Mouse (Mus musculus) embryonic facial prominence, embryonic 15.5 days (tissue): Measurements from ENCODE around the gene Pom121. TPM values are rescaled to one million over a fixed set of nuclear protein-coding genes. Genes with fewer than 3 reads are reported as not detected.

Experiments
- ATAC-seq: fragments of 200-750 bp; cut with Nextera tagmentation; 2 replicates; pipeline ENCODE4 v1.8.0; 2017; ENCODE audit warnings: low read depth, moderate TSS enrichment; ENCODE audit not compliant: insufficient number of reproducible peaks, low FRiP score, low TSS enrichment
- H3K27ac ChIP-seq: fragments of 300-500 bp; sonication (generic); replicated peaks from 2 replicates; pipeline ENCODE4 v1.5.1; 2015; ENCODE audit warnings: mild to moderate bottlenecking, inconsistent platforms
- H3K27me3 ChIP-seq: fragments of 300-500 bp; sonication (generic); 2 replicates; pipeline ENCODE4 v1.6.1; 2015; ENCODE audit warnings: inconsistent platforms
- H3K36me3 ChIP-seq: fragments of 300-500 bp; sonication (generic); 2 replicates; pipeline ENCODE4 v1.6.1; 2015; ENCODE audit warnings: mild to moderate bottlenecking, inconsistent platforms
- H3K4me1 ChIP-seq: fragments of 300-500 bp; sonication (generic); 2 replicates; pipeline ENCODE4 v1.6.1; 2015; ENCODE audit warnings: inconsistent platforms
- H3K4me2 ChIP-seq: fragments of 300-500 bp; sonication (generic); replicated peaks from 2 replicates; pipeline ENCODE4 v1.6.1; 2015; ENCODE audit warnings: mild to moderate bottlenecking, inconsistent platforms
- H3K4me3 ChIP-seq: fragments of 300-500 bp; sonication (generic); replicated peaks from 2 replicates; pipeline ENCODE4 v1.5.1; 2015; ENCODE audit warnings: mild to moderate bottlenecking, inconsistent platforms
- H3K9ac ChIP-seq: fragments of 300-500 bp; sonication (generic); 2 replicates; pipeline ENCODE4 v1.6.1; 2015; ENCODE audit warnings: inconsistent platforms
- H3K9me3 ChIP-seq: fragments of 300-500 bp; sonication (generic); replicated peaks from 2 replicates; pipeline ENCODE4 v1.6.1; 2016; ENCODE audit warnings: inconsistent platforms
- WGBS: fragments of 180-500 bp; shearing (Covaris S2); methylation state at CpG from one replicate; pipeline ENCODE4 v1.1.7; 2015; 5-methylcytosine and 5-hydroxymethylcytosine counted together
- microRNA-seq: library from miRNA; unstranded; fragments of <30 nt; microRNA quantifications from one replicate; pipeline ENCODE4, GENCODE M21; 2016; ENCODE audit warnings: borderline number of aligned reads
- polyA plus RNA-seq: library from polyadenylated mRNA; unstranded; fragments of >200 nt; fragmentation: Nextera tagmentation; extraction: Ambion mirVana; gene quantifications from 2 replicates; pipeline ENCODE4 v1.2.1, GENCODE M21; 2015

Pom121 gene
- polyA plus RNA-seq, 1 experiment from 2014 or later: 13.5 TPM

- Histone ChIP-seq H3K4me2 (no peak overlapping the region), H3K36me3 (no peaks in the 10 kb centered on the region), H3K4me1 (no peaks in the 10 kb centered on the region), H3K4me3 (no peak overlapping the region), H3K9me3 (no peaks in the 10 kb centered on the region; the same call in 1 of the 2 replicates), H3K27me3 (no peaks in the 10 kb centered on the region), H3K9ac (no peak overlapping the region), H3K27ac (no peak overlapping the region)
- no peak for ATAC-seq
- WGBS: 50% methylated on average over 4 of the region's 4 CpGs
These were observed 46.8 kb downstream of the Pom121 start for GRCm38 (mm10) chr5:135347511-135348011.

DNA sequence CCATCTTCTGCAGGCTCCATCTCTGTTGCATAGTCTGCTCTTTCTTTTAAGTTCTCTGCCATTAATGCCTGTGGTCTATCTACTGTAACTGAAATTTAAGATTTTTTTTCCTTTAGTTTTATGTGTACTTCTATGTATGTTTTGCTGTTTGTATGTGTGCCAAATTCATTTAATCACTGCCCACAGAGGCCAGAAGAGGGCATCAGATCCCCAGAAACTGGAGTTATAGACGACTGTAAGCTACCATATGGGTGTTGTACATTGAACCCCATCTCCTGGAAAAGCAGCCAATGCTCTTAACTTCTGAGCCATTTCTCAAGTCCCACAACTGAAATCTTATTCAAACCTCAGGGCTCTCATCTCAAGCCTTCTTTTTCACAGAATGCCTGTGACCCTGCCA, 47.9 kb downstream of the Pom121 start:
- ATAC-seq: no peak
- Histone ChIP-seq H3K4me3 (no peak overlapping the region), H3K27me3 (no peaks in the 10 kb centered on the region), H3K27ac (no peak overlapping the region), H3K9ac (no peak overlapping the region), H3K36me3 (no peaks in the 10 kb centered on the region), H3K4me1 (no peaks in the 10 kb centered on the region), H3K4me2 (no peak overlapping the region), H3K9me3 (no peaks in the 10 kb centered on the region; the same call in 1 of the 2 replicates)
- 36% methylated on average over 1 of the region's 1 CpGs for WGBS

- no peak overlapping the region for H3K27ac ChIP-seq
- ATAC-seq: no peak
- H3K4me1 ChIP-seq: no peaks in the 10 kb centered on the region
- H3K9ac ChIP-seq: no peak overlapping the region
- no peak overlapping the region for H3K4me2 ChIP-seq
- H3K4me3 ChIP-seq: no peak overlapping the region
- 73% methylated on average over 7 of the region's 7 CpGs for WGBS
- no peaks in the 10 kb centered on the region; the same call in 1 of the 2 replicates for H3K9me3 ChIP-seq
- H3K36me3 ChIP-seq: no peaks in the 10 kb centered on the region
- H3K27me3 ChIP-seq: no peaks in the 10 kb centered on the region
These were observed 48.4 kb downstream of the Pom121 start for GRCm38 (mm10) chr5:135345989-135346388.

- no peaks in the 10 kb centered on the region for H3K36me3 ChIP-seq
- no peaks in the 10 kb centered on the region for H3K4me1 ChIP-seq
- ATAC-seq: no peak
- H3K27ac ChIP-seq: no peak overlapping the region
- H3K9ac ChIP-seq: no peak overlapping the region
- no peak overlapping the region for H3K4me3 ChIP-seq
- WGBS: 50% methylated on average over 3 of the region's 3 CpGs
- H3K27me3 ChIP-seq: no peaks in the 10 kb centered on the region
- H3K4me2 ChIP-seq: no peak overlapping the region
- H3K9me3 ChIP-seq: no peaks in the 10 kb centered on the region
These were observed 56.8 kb downstream of the Pom121 start for GRCm38 (mm10) chr5:135337575-135337974.

DNA sequence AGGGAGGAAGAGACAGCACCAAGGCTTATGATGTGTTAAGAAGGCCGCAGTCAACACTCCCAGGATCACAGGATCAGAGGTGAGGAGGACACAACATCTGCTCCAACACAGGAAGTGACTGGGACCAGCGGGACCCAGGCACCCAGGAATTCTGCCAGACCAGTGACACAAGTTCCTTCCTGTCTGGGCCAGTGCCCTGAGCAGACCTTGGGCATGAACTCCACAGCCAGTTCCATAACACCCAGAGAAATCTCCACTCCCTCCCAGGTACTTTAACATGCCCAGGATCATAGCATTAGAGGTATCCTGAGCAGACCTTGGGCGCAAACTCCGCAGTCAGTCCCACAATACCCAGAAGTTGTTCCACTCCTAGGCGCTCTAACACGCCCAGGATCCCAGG, 63.2 kb downstream of the Pom121 start:
- no peak overlapping the region for H3K9ac ChIP-seq
- H3K27ac ChIP-seq: no peak overlapping the region
- no peaks in the 10 kb centered on the region for H3K9me3 ChIP-seq
- 86% methylated on average over 6 of the region's 6 CpGs for WGBS
- no peak for ATAC-seq
- H3K4me2 ChIP-seq: no peak overlapping the region
- H3K4me3 ChIP-seq: no peak overlapping the region
- H3K36me3 ChIP-seq: no peaks in the 10 kb centered on the region
- H3K27me3 ChIP-seq: no peaks in the 10 kb centered on the region
- no peaks in the 10 kb centered on the region for H3K4me1 ChIP-seq

- Histone ChIP-seq H3K4me1 (no peaks in the 10 kb centered on the region), H3K27ac (no peak overlapping the region), H3K36me3 (no peaks in the 10 kb centered on the region), H3K9ac (no peak overlapping the region), H3K4me2 (no peak overlapping the region), H3K9me3 (no peaks in the 10 kb centered on the region), H3K4me3 (no peak overlapping the region), H3K27me3 (no peaks in the 10 kb centered on the region)
- 85% methylated on average over 5 of the region's 5 CpGs for WGBS
- ATAC-seq: no peak
These were observed 64.1 kb downstream of the Pom121 start for GRCm38 (mm10) chr5:135330201-135330600.

GRCm38 (mm10) chr5:135329471-135329870, 64.9 kb downstream of the Pom121 start:
- H3K36me3 ChIP-seq: no peaks in the 10 kb centered on the region

More at GRCm38 (mm10) chr5:135329471-135329870, 64.9 kb downstream of the Pom121 start:
- H3K9me3 ChIP-seq: no peaks in the 10 kb centered on the region
- ATAC-seq: no peak
- 66% methylated on average over 4 of the region's 4 CpGs for WGBS
- no peaks in the 10 kb centered on the region for H3K27me3 ChIP-seq
- no peak overlapping the region for H3K4me3 ChIP-seq
- no peak overlapping the region for H3K4me2 ChIP-seq
- no peak overlapping the region for H3K9ac ChIP-seq
- H3K4me1 ChIP-seq: no peaks in the 10 kb centered on the region
- no peak overlapping the region for H3K27ac ChIP-seq

Small RNAs within 50 kb of the gene (microRNA-seq; reads per million reads assigned to microRNA genes)
- gene Mir7033: 0.52 reads per million

Other genes starting within 250 kb of the Pom121 start
- gene Tbl2, start 244.9 kb downstream of the Pom121 start, polyA plus RNA-seq: 25.9 and 28.3 TPM in 2 replicates
- gene Bcl7b, start 226.3 kb downstream of the Pom121 start, polyA plus RNA-seq: 48.9 and 51.2 TPM in 2 replicates
- gene Baz1b, start 207.3 kb downstream of the Pom121 start, polyA plus RNA-seq: 36.2 and 42.4 TPM in 2 replicates
- gene Fzd9, start 143.3 kb downstream of the Pom121 start, polyA plus RNA-seq: 16.0 and 16.2 TPM in 2 replicates
- gene Fkbp6, start 44.5 kb downstream of the Pom121 start, polyA plus RNA-seq: not detected in 2 replicates
- not detected in 2 replicates for gene Trim50, start 41.3 kb downstream of the Pom121 start, polyA plus RNA-seq
- gene Nsun5, start 24.6 kb downstream of the Pom121 start, polyA plus RNA-seq: 37.8 and 38.2 TPM in 2 replicates
- gene Hip1, start 150.6 kb upstream of the Pom121 start, polyA plus RNA-seq: 32.0 and 35.6 TPM in 2 replicates
- not detected in 2 replicates for gene Ccl26, start 169.0 kb upstream of the Pom121 start, polyA plus RNA-seq
- 2.7 and 2.8 TPM in 2 replicates for gene Ccl24, start 178.5 kb upstream of the Pom121 start, polyA plus RNA-seq
- gene Rhbdd2, start 238.1 kb upstream of the Pom121 start, polyA plus RNA-seq: 35.6 and 39.9 TPM in 2 replicates